Mouse (Mus musculus) C2C12 (cell line): Measurements from ENCODE around the gene Wnt4. TPM values are rescaled to one million over a fixed set of nuclear protein-coding genes. Genes with fewer than 3 reads are reported as not detected.

Source experiments
- H3K27me3 ChIP-seq: one replicate; pipeline ENCODE4 v1.6.1; 2011; ENCODE audit not compliant: control insufficient read depth, insufficient read depth, insufficient read length
- H3K36me3 ChIP-seq: one replicate; pipeline ENCODE4 v1.6.1; 2011; ENCODE audit not compliant: control insufficient read depth, insufficient read depth
- H3K4me3 ChIP-seq: one replicate; pipeline ENCODE4 v1.5.1; 2011; ENCODE audit warnings: mild to moderate bottlenecking, control low read depth; ENCODE audit not compliant: poor library complexity, insufficient read depth, severe bottlenecking
- H3K79me2 ChIP-seq: one replicate; pipeline ENCODE4 v1.6.1; 2011; ENCODE audit not compliant: control insufficient read depth, insufficient read depth
- H3K79me3 ChIP-seq: one replicate; pipeline ENCODE4 v1.6.1; 2011; ENCODE audit warnings: low read depth, control low read depth
- H3ac ChIP-seq: one replicate; pipeline ENCODE3; 2011; ENCODE audit warnings: low read depth; ENCODE audit not compliant: control insufficient read depth, insufficient read length
- CEBPB ChIP-seq: IDR thresholded peaks from one replicate; pipeline ENCODE4 v1.6.1; 2011; ENCODE audit warnings: low read depth, mild to moderate bottlenecking, control low read depth, moderate library complexity
- CTCF ChIP-seq: IDR thresholded peaks from one replicate; pipeline ENCODE4 v1.5.1; 2011; ENCODE audit not compliant: control insufficient read depth, insufficient read depth, insufficient read length
- FOSL1 ChIP-seq: IDR thresholded peaks from one replicate; pipeline ENCODE4 v1.8.0; 2011; ENCODE audit warnings: mild to moderate bottlenecking, low read length; ENCODE audit not compliant: poor library complexity, insufficient read depth, severe bottlenecking
- MAX ChIP-seq: IDR thresholded peaks from one replicate; pipeline ENCODE4 v1.6.1; 2011; ENCODE audit warnings: mild to moderate bottlenecking, control low read depth
- MYOD1 ChIP-seq: IDR thresholded peaks from one replicate; pipeline ENCODE4 v1.6.1; 2011; ENCODE audit warnings: low read depth; ENCODE audit not compliant: control insufficient read depth, insufficient read length
- MYOG ChIP-seq: IDR thresholded peaks from one replicate; pipeline ENCODE4 v1.6.1; 2011; ENCODE audit not compliant: control insufficient read depth, insufficient read length; ENCODE audit errors: extremely low read depth
- USF1 ChIP-seq: IDR thresholded peaks from one replicate; pipeline ENCODE4 v1.6.1; 2011; ENCODE audit warnings: low read depth, mild to moderate bottlenecking, control low read depth, moderate library complexity
- polyA plus RNA-seq: library from polyadenylated mRNA; unstranded; fragments of >200 nt; fragmentation: generic; extraction: Trizol; gene quantifications from one replicate; pipeline ENCODE4 v1.2.1, GENCODE M21; 2012; ENCODE audit warnings: missing spikeins

The Wnt4 gene
- polyA plus RNA-seq, 1 experiment = 3.3 TPM

DNA sequence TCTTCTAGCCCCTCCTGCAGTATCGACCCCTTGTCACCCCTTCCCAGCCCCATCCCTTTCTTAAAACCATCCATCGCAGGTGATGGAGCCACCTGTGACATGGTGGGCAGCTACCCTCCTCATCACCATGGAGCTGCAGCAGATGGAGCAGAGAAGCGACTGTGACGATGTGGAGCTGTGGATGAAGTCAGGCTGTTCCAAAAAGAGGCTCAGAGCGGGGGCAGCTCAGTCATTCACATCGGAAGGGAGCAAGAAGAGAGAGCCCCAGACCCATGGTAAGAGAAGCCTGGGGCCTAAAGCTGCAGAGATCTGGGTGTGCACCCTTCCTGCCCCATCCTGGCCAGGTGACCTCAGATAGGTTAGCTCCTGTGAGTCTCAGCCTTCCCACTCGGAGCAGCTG is 26.8 kb downstream of the Wnt4 start:
- Histone ChIP-seq H3ac (no peak overlapping the region), H3K27me3 (no peaks in the 10 kb centered on the region), H3K79me2 (no peaks in the 10 kb centered on the region), H3K4me3 (no peak overlapping the region), H3K79me3 (no peaks in the 10 kb centered on the region), H3K36me3 (peaks cover 7% of the 10 kb centered on the region)
- no peak for TF ChIP-seq FOSL1
- no peak for TF ChIP-seq MYOG
- no peak for TF ChIP-seq MYOD1
- TF ChIP-seq CTCF = no peak
- no peak for TF ChIP-seq MAX

DNA sequence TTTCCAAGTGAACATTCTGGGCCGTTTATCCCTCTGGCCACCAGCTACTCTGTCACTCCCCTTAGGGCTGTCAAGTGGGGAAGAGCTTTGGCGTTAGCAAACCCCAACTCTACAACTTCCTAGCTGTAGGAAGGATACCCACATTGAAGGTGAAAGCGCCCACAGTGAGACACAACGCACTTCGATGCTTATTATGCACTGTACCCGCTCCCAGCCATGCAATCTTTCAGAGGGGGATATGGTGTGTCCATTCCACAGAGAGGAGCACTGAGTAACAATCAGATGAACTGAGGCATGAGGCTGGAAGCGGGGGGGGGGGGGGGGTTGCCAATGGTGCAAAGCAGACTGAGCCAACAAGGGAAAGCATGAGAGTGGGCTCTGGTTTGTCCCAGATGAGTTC is 27.8 kb downstream of the Wnt4 start:
- H3K27me3 ChIP-seq = no peaks in the 10 kb centered on the region
- H3ac ChIP-seq = no peak overlapping the region
- no peaks in the 10 kb centered on the region for H3K79me2 ChIP-seq
- no peak overlapping the region for H3K4me3 ChIP-seq
- TF ChIP-seq CTCF = no peak
- TF ChIP-seq CEBPB = no peak
- TF ChIP-seq FOSL1 = no peak
- TF ChIP-seq MYOG = no peak
- no peak for TF ChIP-seq USF1
- TF ChIP-seq MAX = no peak
- TF ChIP-seq MYOD1 = no peak
- no peaks in the 10 kb centered on the region for H3K79me3 ChIP-seq
- H3K36me3 ChIP-seq = peaks cover 7% of the 10 kb centered on the region

DNA sequence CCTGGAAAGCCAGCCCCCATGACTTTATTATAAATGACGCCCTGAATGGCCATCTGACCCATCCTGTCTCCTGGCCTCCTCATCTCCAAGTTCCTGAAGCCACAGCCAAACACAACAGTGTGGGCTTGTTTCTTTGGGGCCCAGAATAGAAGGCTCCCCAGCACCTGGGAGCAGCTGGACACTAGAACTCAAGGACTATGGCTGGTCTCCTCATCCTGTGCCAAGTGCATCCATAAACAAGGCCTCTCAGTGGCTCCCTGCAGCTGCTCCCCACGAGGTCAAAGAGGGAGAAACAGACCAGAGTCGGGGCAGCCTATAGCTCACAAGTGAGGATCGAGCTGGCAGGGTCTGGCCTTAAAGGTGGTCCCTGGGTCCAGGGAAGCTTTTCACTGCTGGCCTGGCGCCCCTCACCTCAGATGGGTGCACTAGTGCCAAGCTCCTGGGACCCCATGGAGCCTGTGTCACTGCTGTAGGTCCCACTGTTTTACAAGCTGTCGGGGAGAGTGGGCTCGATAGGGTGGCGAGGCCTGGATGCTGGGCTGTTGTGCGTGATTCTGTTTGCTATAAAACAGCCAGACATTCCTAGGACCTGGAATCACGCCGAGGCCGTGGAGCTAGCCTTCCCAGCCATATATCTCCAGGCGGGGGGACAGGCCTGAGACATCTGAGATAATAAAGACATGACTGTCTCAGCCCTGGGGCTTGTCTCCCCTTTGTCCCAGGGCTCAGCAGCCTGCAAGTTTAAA is 28.7 kb downstream of the Wnt4 start:
- H3K79me3 ChIP-seq = no peaks in the 10 kb centered on the region
- H3K4me3 ChIP-seq = no peak overlapping the region
- no peaks in the 10 kb centered on the region for H3K27me3 ChIP-seq
- H3K36me3 ChIP-seq = peaks cover 7% of the 10 kb centered on the region
- H3K79me2 ChIP-seq = no peaks in the 10 kb centered on the region
- TF ChIP-seq CTCF = no peak
- TF ChIP-seq CEBPB = no peak
- no peak for TF ChIP-seq FOSL1
- TF ChIP-seq MAX = no peak
- H3ac ChIP-seq = no peak overlapping the region

DNA sequence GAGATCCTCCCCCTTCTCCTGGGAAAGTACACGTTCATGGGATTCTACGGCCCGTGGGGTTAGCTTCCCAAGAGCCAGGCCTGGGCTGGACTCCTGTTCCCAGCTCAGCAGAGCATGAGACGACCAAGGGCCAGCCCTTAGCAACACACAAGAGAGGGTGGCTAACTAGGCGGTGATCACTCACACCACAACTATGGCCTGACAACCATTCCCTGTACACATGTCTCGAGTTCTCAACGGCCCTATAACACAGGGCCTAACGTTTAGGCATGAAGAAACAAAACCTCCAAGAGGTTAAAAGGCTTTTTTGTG is 29.2 kb downstream of the Wnt4 start:
- TF ChIP-seq USF1 (no peak), MYOG (no peak), CEBPB (no peak), FOSL1 (no peak), CTCF (no peak), MYOD1 (no peak), MAX (no peak)
- H3ac ChIP-seq = no peak overlapping the region
- no peaks in the 10 kb centered on the region for H3K79me3 ChIP-seq
- H3K79me2 ChIP-seq = no peaks in the 10 kb centered on the region
- H3K4me3 ChIP-seq = no peak overlapping the region
- peaks cover 7% of the 10 kb centered on the region for H3K36me3 ChIP-seq
- H3K27me3 ChIP-seq = no peaks in the 10 kb centered on the region

DNA sequence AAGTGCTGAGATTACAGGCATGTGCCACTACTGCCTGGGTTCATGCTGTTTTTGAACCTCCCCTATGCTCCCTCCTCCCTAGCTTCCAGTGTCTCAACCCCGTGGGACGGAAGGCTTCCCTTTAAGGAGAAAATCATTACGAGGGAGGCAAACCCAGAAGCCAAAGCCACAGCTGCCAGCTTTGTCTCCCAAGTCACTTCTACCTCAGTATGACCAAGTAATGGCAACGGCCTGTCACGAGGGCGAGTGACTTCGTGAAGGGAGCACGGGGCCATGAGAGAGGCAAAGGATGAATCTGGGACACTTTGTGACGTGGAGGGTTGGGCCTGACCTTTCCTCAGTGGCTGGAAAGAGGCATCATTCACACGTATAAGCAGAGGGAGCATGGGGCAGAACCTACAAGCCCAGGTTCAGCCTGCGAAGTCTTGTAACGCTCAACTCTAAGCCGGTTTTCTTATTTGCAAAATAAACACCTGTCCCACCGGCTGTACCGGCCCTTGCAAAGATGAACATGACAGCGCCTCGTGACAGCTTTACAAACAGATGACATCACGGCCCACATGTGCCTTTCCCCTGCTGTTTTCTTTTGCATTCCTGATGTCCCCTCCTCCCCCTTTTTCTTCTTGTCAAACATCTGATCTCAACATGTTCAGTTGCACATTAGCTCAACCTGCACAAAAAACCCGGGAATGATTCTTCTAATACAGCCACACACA is 29.9 kb downstream of the Wnt4 start:
- no peaks in the 10 kb centered on the region for H3K79me3 ChIP-seq
- H3K4me3 ChIP-seq = no peak overlapping the region
- TF ChIP-seq CEBPB (no peak), MYOG (no peak), MAX (no peak), MYOD1 (no peak), FOSL1 (no peak), CTCF (no peak), USF1 (no peak)
- H3K36me3 ChIP-seq = peaks cover 9% of the 10 kb centered on the region
- no peaks in the 10 kb centered on the region for H3K79me2 ChIP-seq
- no peak overlapping the region for H3ac ChIP-seq
- H3K27me3 ChIP-seq = no peaks in the 10 kb centered on the region

DNA sequence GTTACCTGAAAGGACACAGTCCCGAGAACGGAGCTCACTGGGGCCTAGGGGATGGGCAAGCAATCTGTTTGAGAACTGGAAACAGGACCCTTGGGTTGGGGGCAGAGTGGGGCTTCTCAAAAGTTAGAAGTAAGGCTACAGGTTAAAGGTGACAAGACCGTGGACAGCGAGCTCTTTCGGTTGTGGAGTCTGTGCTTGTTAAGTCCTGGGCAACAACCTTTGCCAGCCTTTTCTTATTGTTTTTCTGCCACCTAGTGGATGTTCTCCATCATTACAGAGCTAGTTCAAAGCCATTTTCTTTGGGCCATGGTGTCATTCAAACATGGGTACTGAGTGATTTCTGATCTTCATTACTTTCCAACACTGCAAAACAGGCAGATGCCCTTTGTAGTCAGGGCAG is 31.1 kb downstream of the Wnt4 start:
- TF ChIP-seq USF1 (no peak), MAX (no peak), MYOD1 (no peak), MYOG (no peak), CTCF (no peak), CEBPB (no peak), FOSL1 (no peak)
- Histone ChIP-seq H3K4me3 (no peak overlapping the region), H3K36me3 (peaks cover 14% of the 10 kb centered on the region), H3K27me3 (no peaks in the 10 kb centered on the region), H3K79me2 (no peaks in the 10 kb centered on the region), H3K79me3 (no peaks in the 10 kb centered on the region), H3ac (no peak overlapping the region)
